Mouse (Mus musculus) midbrain, embryonic 10.5 days (tissue): ENCODE data around the gene Hspa1l. TPM values are rescaled to one million over a fixed set of nuclear protein-coding genes. Genes with fewer than 3 reads are reported as not detected.
"Not testable (repeated sequence)": the region's sequence is repeated elsewhere in the genome, so short reads cannot be mapped to it uniquely, and the experiment has no call there.

ENCODE experiments used
- DNase-seq: peaks from one replicate; pipeline ENCODE4 v3.0.0-alpha.2; 2017; ENCODE audit warnings: low spot score
- H3K27ac ChIP-seq: fragments of 300-500 bp; sonication (generic); replicated peaks from 2 replicates; pipeline ENCODE4 v1.5.1; 2016; ENCODE audit warnings: mild to moderate bottlenecking
- H3K27me3 ChIP-seq: fragments of 300-500 bp; sonication (generic); 2 replicates; pipeline ENCODE4 v1.6.1; 2016; ENCODE audit warnings: low read depth, mild to moderate bottlenecking; ENCODE audit not compliant: poor library complexity, severe bottlenecking
- H3K36me3 ChIP-seq: fragments of 300-500 bp; sonication (generic); 2 replicates; pipeline ENCODE4 v1.6.1; 2016; ENCODE audit warnings: mild to moderate bottlenecking, moderate library complexity
- H3K4me1 ChIP-seq: fragments of 300-500 bp; sonication (generic); 2 replicates; pipeline ENCODE4 v1.6.1; 2016
- H3K4me3 ChIP-seq: fragments of 300-500 bp; sonication (generic); 2 replicates; pipeline ENCODE4 v1.5.1; 2016; ENCODE audit warnings: mild to moderate bottlenecking, moderate library complexity
- H3K9me3 ChIP-seq: fragments of 300-500 bp; sonication (generic); replicated peaks from 2 replicates; pipeline ENCODE4 v1.6.1; 2016; ENCODE audit warnings: mild to moderate bottlenecking
- WGBS: fragments of 180-500 bp; shearing (Covaris S2); methylation state at CpG from one replicate; pipeline ENCODE4 v1.1.7; 2016; 5-methylcytosine and 5-hydroxymethylcytosine counted together
- polyA plus RNA-seq: library from polyadenylated mRNA; unstranded; fragments of >200 nt; fragmentation: Nextera tagmentation; extraction: Ambion mirVana; gene quantifications from 2 replicates; pipeline ENCODE4 v1.2.1, GENCODE M21; 2016

The Hspa1l gene
- polyA plus RNA-seq, 1 experiment from 2014 or later, result 0.81 TPM

GRCm38 (mm10) chr17:34953258-34953657 is 19.2 kb upstream of the Hspa1l start:
- no peak for DNase-seq
- Histone ChIP-seq H3K9me3 (no peaks in the 10 kb centered on the region), H3K27me3 (peaks cover 35% of the 10 kb centered on the region), H3K36me3 (peaks cover 25% of the 10 kb centered on the region), H3K4me3 (peak overlapping the region; percentile 78; the same call in 1 of the 2 replicates), H3K27ac (peak overlapping the region; percentile 99), H3K4me1 (peaks cover 11% of the 10 kb centered on the region)
- WGBS, result 91% methylated on average over 3 of the region's 3 CpGs

- H3K36me3 ChIP-seq, result peaks cover 25% of the 10 kb centered on the region
- WGBS, result 93% methylated on average over 4 of the region's 4 CpGs
- peaks cover 35% of the 10 kb centered on the region for H3K27me3 ChIP-seq
- no peak for DNase-seq
- H3K27ac ChIP-seq, result no peak overlapping the region
- no peaks in the 10 kb centered on the region for H3K9me3 ChIP-seq
- H3K4me3 ChIP-seq, result no peak overlapping the region
- H3K4me1 ChIP-seq, result peaks cover 11% of the 10 kb centered on the region
These were observed 18.6 kb upstream of the Hspa1l start for GRCm38 (mm10) chr17:34953904-34954303.

GRCm38 (mm10) chr17:34954831-34955230 is 17.7 kb upstream of the Hspa1l start:
- WGBS, result 71% methylated on average over 4 of the region's 4 CpGs
- peaks cover 36% of the 10 kb centered on the region for H3K27me3 ChIP-seq
- no peak overlapping the region for H3K27ac ChIP-seq
- no peak for DNase-seq
- H3K4me3 ChIP-seq, result no peak overlapping the region
- H3K9me3 ChIP-seq, result no peaks in the 10 kb centered on the region
- peaks cover 17% of the 10 kb centered on the region for H3K4me1 ChIP-seq
- H3K36me3 ChIP-seq, result peaks cover 19% of the 10 kb centered on the region

GRCm38 (mm10) chr17:34955884-34956283 is 16.6 kb upstream of the Hspa1l start:
- peaks cover 9% of the 10 kb centered on the region for H3K36me3 ChIP-seq
- H3K4me3 ChIP-seq, result no peak overlapping the region
- peaks cover 16% of the 10 kb centered on the region for H3K4me1 ChIP-seq
- 88% methylated on average over 3 of the region's 3 CpGs for WGBS
- no peak for DNase-seq
- peaks cover 47% of the 10 kb centered on the region for H3K27me3 ChIP-seq
- no peak overlapping the region for H3K27ac ChIP-seq
- no peaks in the 10 kb centered on the region for H3K9me3 ChIP-seq

GRCm38 (mm10) chr17:34956340-34956739 is 16.2 kb upstream of the Hspa1l start:
- peaks cover 51% of the 10 kb centered on the region for H3K27me3 ChIP-seq
- DNase-seq, result no peak
- H3K4me3 ChIP-seq, result no peak overlapping the region
- peaks cover 4% of the 10 kb centered on the region for H3K36me3 ChIP-seq
- H3K9me3 ChIP-seq, result no peaks in the 10 kb centered on the region
- peaks cover 12% of the 10 kb centered on the region for H3K4me1 ChIP-seq
- H3K27ac ChIP-seq, result no peak overlapping the region
- WGBS, result 58% methylated on average over 1 of the region's 1 CpGs

- peaks cover 12% of the 10 kb centered on the region for H3K4me1 ChIP-seq
- not testable (repeated sequence) for DNase-seq, H3K9me3 ChIP-seq, H3K4me3 ChIP-seq, H3K27ac ChIP-seq, H3K36me3 ChIP-seq
- WGBS, result 21% methylated on average over 36 of the region's 40 CpGs
- H3K27me3 ChIP-seq, result peaks cover 60% of the 10 kb centered on the region
These were observed 15.2 kb upstream of the Hspa1l start for GRCm38 (mm10) chr17:34957291-34957690.

GRCm38 (mm10) chr17:34957966-34958365 is 14.5 kb upstream of the Hspa1l start:
- Histone ChIP-seq H3K27me3 (peaks cover 67% of the 10 kb centered on the region), H3K4me1 (peaks cover 12% of the 10 kb centered on the region)
- not testable (repeated sequence) for DNase-seq, H3K36me3 ChIP-seq, H3K4me3 ChIP-seq, H3K27ac ChIP-seq, H3K9me3 ChIP-seq
- 29% methylated on average over 25 of the region's 40 CpGs for WGBS

GRCm38 (mm10) chr17:34958734-34959129 is 13.8 kb upstream of the Hspa1l start:
- H3K4me1 ChIP-seq, result peaks cover 12% of the 10 kb centered on the region
- WGBS, result 3% methylated on average over 31 of the region's 47 CpGs
- not testable (repeated sequence) for H3K36me3 ChIP-seq, H3K27ac ChIP-seq, DNase-seq, H3K9me3 ChIP-seq
- peak overlapping the region; percentile 62 for H3K4me3 ChIP-seq
- peaks cover 74% of the 10 kb centered on the region for H3K27me3 ChIP-seq

- WGBS, result under 1% methylated on average over 29 of the region's 32 CpGs
- DNase-seq, result peak; percentile 79
- Histone ChIP-seq H3K27ac (peak within 1 kb of the TSS; percentile 87), H3K4me1 (peaks cover 14% of the 10 kb centered on the region), H3K4me3 (peak within 1 kb of the TSS; percentile 62), H3K27me3 (peaks cover 76% of the 10 kb centered on the region)
- not testable (repeated sequence) for H3K36me3 ChIP-seq, H3K9me3 ChIP-seq
These were observed 13.2 kb upstream of the Hspa1l start, which contains the start of gene Hspa1b for GRCm38 (mm10) chr17:34959130-34959778. Gene Hspa1b (minus strand): TSS chr17:34959238.

- Histone ChIP-seq H3K4me1 (peaks cover 21% of the 10 kb centered on the region), H3K4me3 (peak overlapping the region; percentile 62), H3K36me3 (no peaks in the 10 kb centered on the region), H3K9me3 (no peaks in the 10 kb centered on the region), H3K27me3 (peaks cover 77% of the 10 kb centered on the region), H3K27ac (peak overlapping the region; percentile 87)
- WGBS, result 21% methylated on average over 12 of the region's 12 CpGs
- DNase-seq, result peak; percentile 32
These were observed 12.5 kb upstream of the Hspa1l start for GRCm38 (mm10) chr17:34959881-34960515.

- Histone ChIP-seq H3K4me3 (no peak overlapping the region), H3K4me1 (peaks cover 24% of the 10 kb centered on the region), H3K9me3 (no peaks in the 10 kb centered on the region), H3K36me3 (no peaks in the 10 kb centered on the region), H3K27me3 (peaks cover 74% of the 10 kb centered on the region), H3K27ac (no peak overlapping the region)
- DNase-seq, result no peak
These were observed 11.6 kb upstream of the Hspa1l start for GRCm38 (mm10) chr17:34960702-34961493.

GRCm38 (mm10) chr17:34962125-34962524 is 10.4 kb upstream of the Hspa1l start:
- H3K27me3 ChIP-seq, result peaks cover 72% of the 10 kb centered on the region
- H3K4me1 ChIP-seq, result peaks cover 24% of the 10 kb centered on the region
- H3K27ac ChIP-seq, result no peak overlapping the region
- H3K36me3 ChIP-seq, result no peaks in the 10 kb centered on the region
- no peak overlapping the region for H3K4me3 ChIP-seq
- H3K9me3 ChIP-seq, result no peaks in the 10 kb centered on the region
- WGBS, result 52% methylated on average over 3 of the region's 3 CpGs
- no peak for DNase-seq

GRCm38 (mm10) chr17:34962841-34963240 is 9.7 kb upstream of the Hspa1l start:
- Histone ChIP-seq H3K27me3 (peaks cover 74% of the 10 kb centered on the region), H3K36me3 (no peaks in the 10 kb centered on the region), H3K27ac (no peak overlapping the region), H3K4me3 (no peak overlapping the region), H3K4me1 (peaks cover 24% of the 10 kb centered on the region), H3K9me3 (no peaks in the 10 kb centered on the region)
- WGBS, result 58% methylated on average over 1 of the region's 1 CpGs
- DNase-seq, result no peak
